Comparison of ENCODE assay signal across 21 mouse cellular contexts in the genomic region with DNA sequence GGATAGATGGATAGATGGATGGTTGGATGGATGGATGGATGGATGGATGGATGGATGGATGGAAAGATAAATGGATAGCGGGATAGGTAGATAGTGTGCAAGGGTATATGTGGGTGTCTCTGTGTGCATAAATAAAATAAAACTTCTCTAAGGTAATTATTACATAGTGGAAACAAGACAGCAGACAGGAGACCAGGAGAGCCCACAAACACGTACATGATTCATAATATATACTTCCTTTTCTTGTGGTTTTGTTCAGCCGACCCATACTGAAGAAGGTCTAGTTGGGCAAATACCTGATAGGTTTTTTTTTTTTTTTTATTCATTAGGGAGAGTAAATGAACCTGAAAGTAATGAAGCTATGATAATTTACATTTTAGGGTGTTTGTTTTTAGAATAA. TPM values are rescaled to one million over a fixed set of nuclear protein-coding genes. Genes with fewer than 3 reads are reported as not detected.
DNase-seq lines count a peak whose midpoint lies in the region; ATAC-seq and TF ChIP-seq lines count a peak whose summit lies in the region.
"Had no signal": no experiment of that assay in that cellular context is flagged by ENCODE, and none has a peak within 500 bp of the region (broad histone marks: within the 10 kb centered on the region; RNA-seq: fewer than 3 reads in every experiment).

No protein-coding gene starts in this region.

- DNase-seq in CD4-positive helper T cell, adult 2 months (ENCODE audit: low read depth, low spot score), result peak; percentile 59
- DNase-seq in gastrocnemius, postnatal 4 days (ENCODE audit: low spot score in 2 of 2), result no peak
- no peak for DNase-seq in left cerebral cortex, adult 18-20 months (ENCODE audit: low spot score in 2 of 2)
- DNase-seq in thymus, adult 2 months, result no peak
- DNase-seq: adrenal gland, adult 2 months; adrenal gland, postnatal 10 days; adrenal gland, postnatal 25 days; B cell, adult 2 months; cerebellum, adult 11-12 months; cerebellum, adult 2 months; cerebellum, adult 9-10 months; cerebellum, postnatal 10 days; cerebellum, postnatal 25 days; forebrain, postnatal 0 days had no signal

- peak; percentile 4 for ATAC-seq in CD4-positive, CD25-positive, alpha-beta regulatory T cell, adult 4 months
- ATAC-seq in inflammation-experienced regulatory T-cells, adult 6 months, result peak; percentile 18
- ATAC-seq: forebrain, embryonic 13.5 days; forebrain, embryonic 15.5 days; forebrain, postnatal 0 days had no signal

- no peak for TF ChIP-seq CTCF in thymus, adult 2 months (IDR thresholded peaks at IDR 0.05; ENCODE audit: borderline replicate concordance, control insufficient read depth, extremely low read depth, insufficient read depth, low read length, poor library complexity)

- WGBS in thymus, adult 2 months, result 54% methylated on average over 3 of the region's 3 CpGs

- H3K27ac ChIP-seq in thymus, adult 2 months (ENCODE audit: control insufficient read depth, insufficient read depth, low read length), result no peak overlapping the region
- H3K27ac ChIP-seq: embryonic facial prominence, embryonic 10.5 days; embryonic facial prominence, embryonic 12.5 days; forebrain, embryonic 13.5 days; forebrain, embryonic 15.5 days had no signal

- no peaks in the 10 kb centered on the region for H3K27me3 ChIP-seq in thymus, adult 2 months (ENCODE audit: control insufficient read depth, insufficient read depth, low read length)
- H3K27me3 ChIP-seq: embryonic facial prominence, embryonic 12.5 days; forebrain, embryonic 13.5 days; forebrain, embryonic 15.5 days had no signal

- no peak overlapping the region for H3K4me3 ChIP-seq in thymus, adult 2 months (ENCODE audit: control insufficient read depth, insufficient read depth, low read length)
- H3K4me3 ChIP-seq: embryonic facial prominence, embryonic 10.5 days; embryonic facial prominence, embryonic 12.5 days; forebrain, embryonic 13.5 days; forebrain, embryonic 15.5 days had no signal

- H3K36me3 ChIP-seq in thymus, adult 2 months (ENCODE audit: control insufficient read depth, insufficient read depth, low read length), result no peaks in the 10 kb centered on the region
- H3K36me3 ChIP-seq: embryonic facial prominence, embryonic 10.5 days; embryonic facial prominence, embryonic 12.5 days; forebrain, embryonic 15.5 days had no signal

- no peak for TF ChIP-seq POLR2A in thymus, adult 2 months (IDR thresholded peaks at IDR 0.05; ENCODE audit: control insufficient read depth, extremely low read depth, insufficient read depth, low read length, poor library complexity)

- peaks cover 25% of the 10 kb centered on the region for H3K4me1 ChIP-seq in thymus, adult 2 months (replicated peaks; ENCODE audit: control insufficient read depth, insufficient read depth, low read length)

RNA-seq across cellular contexts. Expression of a gene that starts 15.8 kb away (rescaled TPM):
- polyA plus RNA-seq in CD4-positive, CD25-positive, alpha-beta regulatory T cell, adult 4 months (2017; shearing (Covaris generic)), result 10 to 100 TPM; 19.4 to 43.3 TPM
- 10 to 100 TPM; 10.9 to 26.5 (median 26.5) TPM for polyA plus RNA-seq in inflammation-experienced regulatory T-cells, adult 6 months (2017; shearing (Covaris generic))
- total RNA-seq in gastrocnemius, postnatal 4 days (2021), result under 1 TPM; 0.57 to 0.91 TPM
- under 1 TPM; 0.23 to 0.49 TPM for total RNA-seq in left cerebral cortex, adult 18-20 months (2021)
- polyA plus RNA-seq in thymus, adult 2 months (2012; rRNA removed), result 1.4 and 1.6 TPM in 2 replicates
- total RNA-seq: MEL had no signal
- polyA plus RNA-seq: embryonic facial prominence, embryonic 10.5 days had no signal

RNA-seq across cellular contexts. Expression of a gene that starts 44.1 kb away (rescaled TPM):
- 10 to 100 TPM; 12.8 to 19.0 TPM for polyA plus RNA-seq in CD4-positive, CD25-positive, alpha-beta regulatory T cell, adult 4 months (2017; shearing (Covaris generic))
- 10 to 100 TPM; 12.2 to 18.2 (median 14.0) TPM for polyA plus RNA-seq in inflammation-experienced regulatory T-cells, adult 6 months (2017; shearing (Covaris generic))
- 1 to 10 TPM; 6.9 to 8.5 TPM for total RNA-seq in gastrocnemius, postnatal 4 days (2021)
- total RNA-seq in left cerebral cortex, adult 18-20 months (2021), result 1 to 10 TPM; 1.3 to 1.5 TPM
- polyA plus RNA-seq in thymus, adult 2 months (2012; rRNA removed), result 9.4 and 13.1 TPM in 2 replicates
